Mouse (Mus musculus) G1E-ER4 (cell line): ENCODE data around the gene Abhd6. TPM values are rescaled to one million over a fixed set of nuclear protein-coding genes. Genes with fewer than 3 reads are reported as not detected.

Experiments
- GATA1 ChIP-seq: IDR thresholded peaks from one replicate; pipeline ENCODE4 v1.8.0; 2012; ENCODE audit warnings: low read length, inconsistent platforms
- polyA plus RNA-seq: library from polyadenylated mRNA; stranded (reverse); fragments of >175 nt; gene quantifications from 2 replicates; pipeline ENCODE4 v1.2.3, GENCODE M21; 2012

Gene Abhd6
- polyA plus RNA-seq, 1 experiment = not detected

DNA sequence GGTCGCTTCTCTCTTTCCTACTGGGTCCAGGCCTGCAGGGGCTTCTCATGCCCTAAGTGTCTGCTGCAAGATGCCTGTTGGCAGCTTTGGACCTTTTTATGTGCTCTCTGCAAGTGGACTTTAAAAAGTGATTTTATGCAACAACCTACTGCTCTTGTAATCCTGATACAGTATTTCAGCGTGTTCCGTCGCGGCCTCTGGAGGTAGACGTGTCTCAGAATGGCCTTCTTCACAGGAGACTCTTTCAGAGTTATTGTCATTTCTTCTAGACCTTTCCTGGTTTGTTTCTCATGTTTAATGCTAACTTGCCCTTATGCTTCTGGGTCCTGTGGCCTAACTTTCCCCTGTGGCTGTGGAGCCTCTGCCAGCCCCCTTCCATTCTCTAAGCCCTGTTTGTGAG is 13.1 kb downstream of the Abhd6 start:
- no peak for TF ChIP-seq GATA1

DNA sequence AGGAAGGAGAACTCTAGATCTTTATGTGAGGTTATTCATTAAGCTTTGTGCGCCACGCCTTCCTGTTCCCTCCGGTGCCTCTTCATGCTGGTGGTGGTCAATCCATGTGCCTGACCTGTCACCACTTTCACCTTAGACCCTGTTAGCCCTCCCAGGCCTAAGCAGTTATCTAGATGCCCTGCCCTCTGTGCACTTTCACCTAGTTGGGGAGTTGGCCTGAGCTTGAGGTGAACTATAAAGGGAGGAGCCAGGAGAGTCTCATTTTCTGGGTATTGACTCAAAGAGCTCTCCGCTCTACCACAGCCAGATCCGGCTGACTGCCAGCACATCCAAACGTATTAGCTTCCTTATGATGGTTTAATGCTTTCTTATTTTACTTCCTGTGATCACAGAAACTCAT is 13.6 kb downstream of the Abhd6 start:
- TF ChIP-seq GATA1 = no peak

DNA sequence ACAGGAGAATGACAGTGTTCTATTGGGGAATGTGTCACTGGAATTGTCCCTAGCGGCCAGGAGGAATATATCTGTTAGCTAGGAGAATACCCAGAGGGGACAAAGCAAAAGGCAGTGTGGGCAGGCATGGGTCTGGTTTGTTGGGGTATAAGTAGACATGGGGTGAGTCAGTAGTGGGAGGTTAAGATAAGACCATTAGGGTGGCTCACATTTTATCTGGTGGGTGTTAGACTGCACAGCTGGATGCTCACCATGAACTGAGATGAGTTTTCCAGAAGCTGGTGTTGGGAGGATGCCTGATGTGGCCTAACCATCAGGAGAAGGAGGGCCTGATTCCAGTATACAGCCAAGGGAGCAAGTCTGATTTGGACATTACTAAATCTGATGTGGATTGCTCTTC is 14.2 kb downstream of the Abhd6 start:
- no peak for TF ChIP-seq GATA1

DNA sequence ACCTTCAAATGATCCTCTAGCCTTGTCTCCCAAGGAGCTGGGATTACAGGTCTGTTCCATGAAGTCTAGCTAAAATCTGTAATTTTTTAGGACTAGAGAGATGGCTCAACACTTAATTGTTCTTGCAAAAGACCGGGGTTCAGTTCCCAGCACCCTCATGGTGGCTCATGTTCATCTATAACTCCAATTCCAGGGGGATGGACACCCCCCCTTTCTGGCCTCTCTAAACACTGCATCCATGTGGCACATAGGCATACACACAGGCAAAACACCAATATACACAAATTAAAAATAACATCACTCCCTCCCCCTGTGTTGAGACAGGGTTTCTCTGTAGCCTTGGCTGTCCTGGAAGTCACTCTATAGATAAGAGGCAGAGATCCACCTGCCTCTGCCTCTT is 17.3 kb downstream of the Abhd6 start:
- TF ChIP-seq GATA1 = no peak

DNA sequence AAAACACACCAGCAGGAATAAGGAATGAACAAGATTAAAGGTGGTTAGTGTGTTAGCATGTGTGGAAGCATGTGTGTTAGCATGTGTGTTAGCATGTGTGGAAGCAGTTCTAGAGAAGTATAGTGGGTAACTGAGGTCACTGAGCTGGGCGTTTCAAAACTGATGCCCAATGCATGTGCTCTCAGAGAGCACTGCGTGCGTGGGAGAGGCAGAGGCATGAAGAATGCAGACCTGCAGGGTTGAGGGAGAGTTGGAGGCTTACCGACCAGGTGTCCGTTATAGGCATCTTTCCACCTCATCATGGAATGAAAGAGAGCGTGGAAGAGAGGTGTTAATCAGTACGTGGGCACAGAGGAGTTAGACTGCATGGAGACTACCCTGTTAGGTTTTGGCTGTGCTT is 17.8 kb downstream of the Abhd6 start:
- no peak for TF ChIP-seq GATA1

DNA sequence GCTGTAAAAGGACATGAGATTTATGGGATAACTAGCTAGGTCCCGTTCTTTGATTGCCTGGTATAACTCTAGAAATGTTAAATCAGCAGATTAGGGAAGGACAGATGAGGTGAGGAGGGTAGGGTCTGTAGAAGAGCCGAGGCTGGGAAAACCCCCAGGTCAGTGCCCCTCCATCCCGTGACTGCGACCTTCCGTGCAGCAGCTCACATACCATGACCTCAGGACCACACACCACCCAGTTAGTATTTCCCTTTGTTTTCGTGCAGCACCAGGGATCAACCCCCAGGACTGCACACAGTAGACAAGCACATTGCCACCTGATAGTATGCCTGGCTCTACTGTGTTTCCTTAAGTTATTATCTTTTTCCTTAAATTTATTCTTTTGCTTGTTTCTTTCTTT is 21.8 kb downstream of the Abhd6 start:
- TF ChIP-seq GATA1 = no peak

DNA sequence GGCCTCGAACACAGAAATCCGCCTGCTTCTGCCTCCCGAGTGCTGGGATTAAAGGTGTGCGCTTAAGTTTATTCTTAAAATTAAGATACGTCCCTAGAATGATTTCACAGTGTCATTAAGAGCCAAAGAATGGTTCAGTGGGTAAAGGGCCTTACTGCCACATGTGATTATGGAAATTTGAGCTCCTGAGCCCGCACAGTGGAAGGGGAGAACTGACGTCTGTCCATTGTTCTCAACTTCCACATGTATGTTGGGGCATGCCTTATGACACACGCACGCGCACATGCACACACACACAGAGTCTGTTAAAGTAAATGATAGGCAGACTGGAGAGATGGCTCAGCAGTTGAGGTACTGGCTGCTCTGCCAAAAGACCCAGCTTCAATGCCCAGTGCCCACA is 22.2 kb downstream of the Abhd6 start:
- TF ChIP-seq GATA1 = no peak

DNA sequence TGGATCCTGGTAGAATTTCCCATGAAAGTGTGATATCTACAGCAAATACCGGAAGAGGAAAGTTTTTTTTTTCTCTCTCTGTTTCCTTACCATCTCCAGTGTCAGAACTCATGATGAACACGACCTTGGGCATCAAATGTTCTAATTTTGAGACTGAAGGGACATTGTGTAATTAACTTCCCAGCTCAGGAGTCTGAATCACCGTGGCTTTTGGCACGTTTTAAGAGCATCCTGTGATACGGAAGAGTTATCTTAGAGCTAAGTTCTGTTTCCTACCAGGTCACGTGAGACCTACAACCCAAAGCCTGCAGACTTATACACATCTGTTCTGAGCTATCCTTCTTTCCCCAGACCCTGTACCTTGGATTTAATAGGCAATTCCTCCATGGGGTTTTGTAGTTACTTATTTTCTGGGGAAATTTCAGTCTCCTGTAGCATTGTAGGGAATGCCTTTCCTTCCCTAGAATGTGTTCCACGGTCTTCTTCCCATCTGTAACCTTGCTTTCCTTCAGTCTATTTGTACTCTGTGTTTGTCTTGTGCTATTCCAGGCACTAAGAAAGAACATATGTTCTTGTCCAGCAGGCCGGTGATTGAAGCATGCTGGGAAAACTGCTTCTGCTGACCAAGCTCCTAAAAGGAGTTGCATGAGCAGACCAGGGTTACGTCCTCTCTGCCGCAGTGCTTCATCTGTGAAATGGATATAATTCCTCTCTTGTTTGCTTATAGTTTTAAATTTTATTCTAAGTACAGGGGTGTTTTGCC is 24.2 kb downstream of the Abhd6 start:
- no peak for TF ChIP-seq GATA1

DNA sequence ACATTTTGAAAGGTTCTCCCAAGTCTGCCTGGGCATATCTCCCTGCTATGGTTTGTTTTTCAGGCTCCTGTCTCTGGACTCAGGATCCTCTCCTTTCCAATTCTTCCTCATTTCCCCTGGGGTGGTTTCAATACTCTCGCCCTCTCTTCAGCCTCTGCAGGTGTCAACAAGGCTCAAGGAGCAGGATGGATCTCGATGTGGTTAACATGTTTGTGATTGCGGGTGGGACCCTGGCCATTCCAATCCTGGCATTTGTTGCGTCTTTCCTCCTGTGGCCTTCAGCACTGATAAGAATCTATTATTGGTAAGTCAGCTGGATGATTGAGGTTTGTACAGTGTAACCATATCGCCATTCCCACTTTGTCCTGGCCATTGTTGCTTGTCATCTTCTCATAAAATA is 25.4 kb downstream of the Abhd6 start:
- no peak for TF ChIP-seq GATA1

DNA sequence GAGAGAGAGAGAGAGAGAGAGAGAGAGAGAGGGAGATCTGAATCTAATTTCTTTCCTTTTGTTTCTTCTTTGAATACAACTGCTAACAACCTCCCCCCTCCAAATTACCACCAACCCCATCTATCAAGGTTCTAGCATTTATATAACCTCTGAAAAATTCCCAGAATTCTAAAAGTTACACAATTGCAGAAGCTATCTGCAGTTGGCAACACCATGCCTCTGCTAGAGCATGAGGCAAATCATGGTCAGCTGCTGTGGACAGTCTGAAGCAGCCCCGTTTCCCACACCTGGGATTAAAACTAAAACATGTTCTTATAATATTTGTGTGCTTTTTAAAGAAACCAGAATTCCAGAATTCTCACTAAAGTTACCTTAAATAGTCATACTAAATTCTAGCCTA is 27.1 kb downstream of the Abhd6 start:
- no peak for TF ChIP-seq GATA1

DNA sequence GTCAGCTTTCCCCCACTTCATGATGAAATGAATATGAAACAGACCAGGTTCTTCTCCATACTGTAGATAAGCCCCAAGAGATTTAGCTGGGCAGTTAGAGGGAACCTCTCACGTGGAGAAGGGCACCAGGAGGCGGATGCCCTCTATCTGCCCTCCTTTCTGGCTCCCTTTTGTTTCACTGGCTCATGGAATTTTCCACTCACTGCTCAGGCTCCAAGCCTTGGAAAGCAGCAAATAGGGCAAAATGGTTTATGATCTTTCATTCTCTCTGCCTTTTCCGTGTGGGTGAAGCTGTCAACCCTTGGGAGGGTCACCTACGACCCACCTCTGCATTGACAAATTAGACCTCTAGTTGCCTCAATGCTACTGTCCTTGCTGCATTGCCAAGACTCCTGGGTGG is 27.8 kb downstream of the Abhd6 start:
- TF ChIP-seq GATA1 = no peak

DNA sequence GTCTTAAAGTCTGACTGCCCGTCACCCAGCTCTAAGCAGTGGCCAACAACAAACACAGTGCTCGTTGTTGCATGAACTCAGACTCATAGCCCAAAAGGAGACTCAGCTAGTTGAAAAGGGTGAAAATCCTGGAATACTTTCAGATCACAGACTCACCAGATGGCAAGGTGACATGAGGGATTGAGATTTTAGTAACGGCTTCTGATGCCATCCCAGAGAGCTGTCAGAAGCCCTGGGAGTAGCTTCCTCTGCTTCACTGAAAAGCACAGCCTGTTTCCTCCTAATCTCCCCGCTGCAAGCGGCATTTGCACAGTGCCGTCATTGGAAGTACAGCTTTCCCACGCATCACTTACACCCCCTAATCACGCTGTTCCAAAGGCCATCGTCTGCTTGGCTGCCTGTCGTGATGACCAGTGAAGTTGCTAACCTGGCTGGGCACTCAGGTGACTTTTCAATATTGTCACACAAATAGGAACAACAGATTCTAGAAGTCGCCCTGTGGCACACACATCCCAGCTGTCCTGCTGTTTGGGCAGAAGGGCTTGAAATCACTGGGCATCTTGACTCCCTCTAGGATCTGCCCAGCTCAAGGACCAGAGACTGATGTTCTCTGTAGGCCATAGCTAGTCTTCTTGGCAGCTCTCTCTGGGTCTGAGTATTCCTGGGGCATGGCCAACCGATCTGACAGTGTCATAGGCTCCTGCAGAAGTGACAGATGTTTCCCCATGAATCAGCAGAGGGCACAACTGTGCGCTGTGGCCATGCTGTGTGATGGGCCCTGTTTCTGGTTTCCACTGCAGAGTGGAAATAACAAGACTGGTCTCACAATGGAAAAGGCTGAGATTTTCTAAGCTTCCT is 29.6 kb downstream of the Abhd6 start:
- TF ChIP-seq GATA1 = no peak

DNA sequence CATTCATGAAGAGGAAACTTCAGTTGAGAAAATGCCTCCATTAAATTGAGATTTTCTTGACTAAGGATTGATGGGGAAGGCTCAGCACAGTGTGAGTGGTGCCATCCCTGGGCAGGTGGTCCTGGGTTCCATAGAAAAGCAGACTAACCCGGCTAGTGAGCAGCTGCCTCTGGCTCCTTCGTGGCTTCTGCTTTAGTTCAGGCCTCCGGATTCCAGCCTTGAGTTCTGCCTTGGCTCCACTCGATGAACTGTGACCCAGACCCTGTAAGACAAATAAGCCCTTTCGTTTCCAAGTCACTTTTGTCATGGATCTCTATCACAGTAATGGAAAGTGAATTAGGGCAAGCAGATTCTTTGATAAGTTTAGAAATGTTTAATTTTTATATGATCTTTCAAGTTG is 31.9 kb downstream of the Abhd6 start:
- TF ChIP-seq GATA1 = no peak

DNA sequence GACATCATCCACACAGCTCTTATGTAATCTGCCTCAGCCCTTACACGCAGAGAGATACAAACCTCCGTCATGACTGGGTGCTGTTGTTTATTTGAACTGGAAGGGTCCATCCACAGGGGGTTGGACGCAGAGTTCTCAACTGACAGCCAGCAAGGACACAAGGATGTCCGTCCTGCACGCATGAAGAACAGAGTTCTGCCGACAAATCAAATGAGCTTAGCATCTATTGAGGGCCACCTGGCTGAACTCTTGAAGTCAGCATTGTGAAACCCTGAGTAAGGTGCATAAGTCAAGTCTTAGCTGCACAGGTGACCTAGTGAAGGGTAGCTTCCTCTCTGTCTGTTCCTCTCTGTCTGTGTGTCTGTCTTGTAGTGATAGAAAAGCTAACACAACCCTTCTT is 33.2 kb downstream of the Abhd6 start:
- no peak for TF ChIP-seq GATA1

DNA sequence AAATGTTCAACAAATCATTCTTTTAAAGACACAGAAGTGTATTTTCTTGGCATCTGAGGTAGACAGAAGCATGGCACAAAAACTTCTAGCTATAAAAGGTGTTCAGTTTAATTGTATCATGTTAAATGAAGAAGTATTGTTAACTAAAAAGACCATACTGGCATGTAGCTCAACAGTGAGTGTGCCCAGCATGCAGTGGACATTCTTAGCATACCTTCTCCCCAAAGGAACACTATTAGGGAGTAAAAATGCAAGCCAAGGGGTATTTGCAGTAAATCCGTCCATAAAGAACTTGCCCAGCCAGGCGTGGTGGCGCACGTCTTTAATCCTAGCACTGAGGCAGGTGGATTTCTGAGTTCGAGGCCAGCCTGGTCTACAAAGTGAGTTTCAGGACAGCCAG is 33.7 kb downstream of the Abhd6 start:
- no peak for TF ChIP-seq GATA1

DNA sequence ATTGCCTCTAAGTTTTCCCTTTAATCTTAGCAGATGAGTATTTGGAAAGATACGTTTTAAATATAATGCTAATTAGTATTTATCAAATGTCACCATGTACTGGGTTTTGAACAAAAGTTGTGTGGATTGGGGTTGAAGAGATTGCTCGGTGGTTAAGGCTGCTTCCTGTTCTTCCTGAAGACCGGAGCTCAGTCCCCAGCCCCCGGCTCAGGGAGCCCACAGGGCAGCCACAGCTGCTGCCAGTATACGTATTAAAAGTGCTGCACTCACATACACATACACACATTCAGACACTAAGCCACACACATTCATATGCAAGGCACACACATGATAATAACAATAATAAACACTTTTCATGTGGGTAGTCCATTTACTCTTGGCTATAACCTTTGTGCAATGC is 35.4 kb downstream of the Abhd6 start:
- TF ChIP-seq GATA1 = no peak
